Mouse (Mus musculus) lung, postnatal 0 days (tissue): ENCODE measurements at regions not wholly inside any gene's neighbourhood (a gene's known extent, or its start where the extent isn't known, plus 50 kb on each side); places are given as distances from the start of the nearest gene placed in this dataset.
A peak's percentile ranks its signal among the peaks of the same experiment; 100 is the strongest.

ENCODE experiments used
- ATAC-seq: fragments of 200-750 bp; cut with Nextera tagmentation; 2 replicates; pipeline ENCODE4 v1.8.0; 2017; ENCODE audit warnings: moderate library complexity
- DNase-seq: peaks from one replicate; pipeline ENCODE4 v3.0.0-alpha.2; 2016; ENCODE audit warnings: low spot score
- H3K27ac ChIP-seq: fragments of 300-500 bp; sonication (generic); 2 replicates; pipeline ENCODE4 v1.5.1; 2014; ENCODE audit warnings: antibody characterized with exemption, mild to moderate bottlenecking, low read length, mixed read lengths
- H3K27me3 ChIP-seq: fragments of 300-500 bp; sonication (generic); replicated peaks from 2 replicates; pipeline ENCODE4 v1.6.1; 2014; ENCODE audit warnings: low read length, mixed read lengths; ENCODE audit not compliant: insufficient read depth
- H3K36me3 ChIP-seq: fragments of 300-500 bp; sonication (generic); 2 replicates; pipeline ENCODE4 v1.6.1; 2014; ENCODE audit warnings: low read length, mixed read lengths; ENCODE audit not compliant: insufficient read depth
- H3K4me1 ChIP-seq: fragments of 300-500 bp; sonication (generic); 2 replicates; pipeline ENCODE4 v1.6.1; 2014; ENCODE audit warnings: antibody characterized with exemption, low read depth, low read length, mixed read lengths; ENCODE audit not compliant: insufficient read depth
- H3K4me2 ChIP-seq: fragments of 300-500 bp; sonication (generic); replicated peaks from 2 replicates; pipeline ENCODE4 v1.6.1; 2014; ENCODE audit warnings: low read depth, mild to moderate bottlenecking, low read length, moderate library complexity, mixed read lengths
- H3K4me3 ChIP-seq: fragments of 300-500 bp; sonication (generic); 2 replicates; pipeline ENCODE4 v1.5.1; 2014; ENCODE audit warnings: low read depth, low read length
- H3K9ac ChIP-seq: fragments of 300-500 bp; sonication (generic); replicated peaks from 2 replicates; pipeline ENCODE4 v1.6.1; 2014; ENCODE audit warnings: low read depth, mild to moderate bottlenecking
- H3K9me3 ChIP-seq: fragments of 300-500 bp; sonication (generic); 2 replicates; pipeline ENCODE4 v1.6.1; 2016; ENCODE audit warnings: low read length, mixed read lengths
- CTCF ChIP-seq: IDR thresholded peaks from 2 replicates; pipeline ENCODE4 v1.5.1; 2016; ENCODE audit warnings: antibody characterized with exemption, mild to moderate bottlenecking
- EP300 ChIP-seq: IDR thresholded peaks from 2 replicates; pipeline ENCODE4 v1.6.1; 2016; ENCODE audit warnings: antibody characterized with exemption, mild to moderate bottlenecking, control low read depth
- WGBS: fragments of 180-500 bp; shearing (Covaris S2); extraction: QIAGEN DNeasy Blood & Tissue Kit; methylation state at CpG from one replicate; pipeline ENCODE4 v1.1.7; 2014; 5-methylcytosine and 5-hydroxymethylcytosine counted together

- H3K4me2 ChIP-seq, result no peak overlapping the region
- 84% methylated on average over 2 of the region's 2 CpGs for WGBS
- TF ChIP-seq CTCF (no peak), EP300 (no peak)
Observed at GRCm38 (mm10) chr12:39692043-39692442, 345.8 kb downstream of the Arl4a start.

GRCm38 (mm10) chr12:39685399-39685798 lies 352.4 kb downstream of the Arl4a start:
- Histone ChIP-seq H3K27me3 (no peaks in the 10 kb centered on the region), H3K4me3 (no peak overlapping the region), H3K4me1 (no peaks in the 10 kb centered on the region), H3K9me3 (no peaks in the 10 kb centered on the region), H3K36me3 (no peaks in the 10 kb centered on the region), H3K27ac (no peak overlapping the region), H3K9ac (no peak overlapping the region), H3K4me2 (no peak overlapping the region)
- no peak for TF ChIP-seq EP300
- no peak for TF ChIP-seq CTCF
- ATAC-seq (no peak), DNase-seq (no peak)

More at GRCm38 (mm10) chr12:39692043-39692442, 345.8 kb downstream of the Arl4a start:
- Histone ChIP-seq H3K9me3 (no peaks in the 10 kb centered on the region), H3K4me3 (no peak overlapping the region), H3K27ac (no peak overlapping the region), H3K9ac (no peak overlapping the region), H3K27me3 (no peaks in the 10 kb centered on the region), H3K4me1 (no peaks in the 10 kb centered on the region), H3K36me3 (no peaks in the 10 kb centered on the region)
- ATAC-seq (no peak), DNase-seq (no peak)

GRCm38 (mm10) chr12:39682121-39682520 lies 355.7 kb downstream of the Arl4a start:
- no peaks in the 10 kb centered on the region for H3K27me3 ChIP-seq
- TF ChIP-seq EP300 (no peak), CTCF (no peak)
- no peak overlapping the region for H3K4me2 ChIP-seq
- WGBS, result 53% methylated on average over 1 of the region's 1 CpGs
- DNase-seq (no peak), ATAC-seq (no peak)
- H3K4me1 ChIP-seq, result no peaks in the 10 kb centered on the region
- H3K9me3 ChIP-seq, result no peaks in the 10 kb centered on the region
- H3K36me3 ChIP-seq, result no peaks in the 10 kb centered on the region
- H3K9ac ChIP-seq, result no peak overlapping the region
- no peak overlapping the region for H3K4me3 ChIP-seq
- no peak overlapping the region for H3K27ac ChIP-seq

- Histone ChIP-seq H3K9ac (no peak overlapping the region), H3K36me3 (no peaks in the 10 kb centered on the region), H3K9me3 (no peaks in the 10 kb centered on the region), H3K4me1 (no peaks in the 10 kb centered on the region), H3K27ac (no peak overlapping the region), H3K4me3 (no peak overlapping the region), H3K4me2 (no peak overlapping the region), H3K27me3 (no peaks in the 10 kb centered on the region)
- ATAC-seq, result no peak
- no peak for DNase-seq
- no peak for TF ChIP-seq EP300
- no peak for TF ChIP-seq CTCF
- 75% methylated on average over 2 of the region's 2 CpGs for WGBS
Observed at GRCm38 (mm10) chr12:39675608-39676007, 362.2 kb downstream of the Arl4a start.

GRCm38 (mm10) chr12:39667701-39668100 lies 370.1 kb downstream of the Arl4a start:
- TF ChIP-seq EP300, result no peak
- TF ChIP-seq CTCF, result no peak
- H3K27me3 ChIP-seq, result no peaks in the 10 kb centered on the region
- no peak overlapping the region for H3K4me3 ChIP-seq
- no peaks in the 10 kb centered on the region for H3K36me3 ChIP-seq
- H3K4me2 ChIP-seq, result no peak overlapping the region
- H3K9me3 ChIP-seq, result no peaks in the 10 kb centered on the region
- 71% methylated on average over 2 of the region's 2 CpGs for WGBS
- ATAC-seq (no peak), DNase-seq (no peak)
- no peak overlapping the region for H3K27ac ChIP-seq
- no peak overlapping the region for H3K9ac ChIP-seq
- no peaks in the 10 kb centered on the region for H3K4me1 ChIP-seq

GRCm38 (mm10) chr12:39665448-39665847 lies 372.4 kb downstream of the Arl4a start:
- Histone ChIP-seq H3K36me3 (no peaks in the 10 kb centered on the region), H3K9me3 (no peaks in the 10 kb centered on the region), H3K4me1 (no peaks in the 10 kb centered on the region), H3K27ac (no peak overlapping the region), H3K4me3 (no peak overlapping the region), H3K27me3 (no peaks in the 10 kb centered on the region), H3K9ac (no peak overlapping the region), H3K4me2 (no peak overlapping the region)
- TF ChIP-seq EP300 (no peak), CTCF (peak; percentile 83)
- ATAC-seq (peak; percentile 69; the same call in 1 of the 2 replicates), DNase-seq (peak; percentile 65)
- 13% methylated on average over 4 of the region's 4 CpGs for WGBS

GRCm38 (mm10) chr12:39660420-39660819 lies 377.4 kb downstream of the Arl4a start:
- H3K27ac ChIP-seq, result no peak overlapping the region
- H3K9me3 ChIP-seq, result no peaks in the 10 kb centered on the region
- no peaks in the 10 kb centered on the region for H3K27me3 ChIP-seq
- H3K4me1 ChIP-seq, result no peaks in the 10 kb centered on the region
- DNase-seq, result no peak
- TF ChIP-seq CTCF (no peak), EP300 (no peak)
- no peak overlapping the region for H3K4me3 ChIP-seq
- H3K4me2 ChIP-seq, result no peak overlapping the region
- no peak overlapping the region for H3K9ac ChIP-seq
- WGBS, result 16% methylated on average over 4 of the region's 4 CpGs
- no peak for ATAC-seq
- H3K36me3 ChIP-seq, result no peaks in the 10 kb centered on the region
